Mouse (Mus musculus) liver, postnatal 0 days (tissue): ENCODE measurements around the gene Cux2.

Experiments used
- CTCF ChIP-seq: sonication (generic); IDR thresholded peaks from 2 replicates; pipeline ENCODE4 v1.5.1; 2016; ENCODE audit warnings: antibody characterized with exemption, low read depth
- EP300 ChIP-seq: IDR thresholded peaks from 2 replicates; pipeline ENCODE4 v1.6.1; 2016; ENCODE audit warnings: antibody characterized with exemption, low read depth, mild to moderate bottlenecking

- TF ChIP-seq CTCF (no peak), EP300 (no peak)
Measured at GRCm38 (mm10) chr5:121876901-121877300, 173.0 kb downstream of the Cux2 start.
